ENCODE assay signal across 9 mouse cellular contexts in the genomic region with DNA sequence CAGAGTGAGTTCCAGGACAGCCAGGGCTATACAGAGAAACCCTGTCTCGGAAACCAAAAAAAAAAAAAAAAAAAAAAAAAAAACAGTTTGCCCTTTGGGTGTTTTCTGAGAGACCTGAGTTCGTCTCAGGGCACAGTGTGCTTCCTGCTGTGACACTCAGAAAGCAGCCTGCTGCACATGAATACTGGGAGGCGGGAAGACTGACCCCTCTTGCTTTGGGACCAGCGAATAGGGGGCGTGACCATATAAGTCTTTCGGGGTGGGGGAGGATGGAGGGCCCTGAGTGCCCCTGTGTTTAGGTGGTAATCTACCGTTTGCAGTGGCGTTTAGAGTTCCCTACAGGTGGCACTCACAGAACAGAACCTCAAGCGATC. TPM values are rescaled to one million over a fixed set of nuclear protein-coding genes. Genes with fewer than 3 reads are reported as not detected.
A peak's percentile ranks its signal among the peaks of the same experiment; 100 is the strongest.
DNase-seq lines count a peak whose midpoint lies in the region; ATAC-seq and TF ChIP-seq lines count a peak whose summit lies in the region.
"Had no signal": no experiment of that assay in that cellular context is flagged by ENCODE, and none has a peak within 500 bp of the region (broad histone marks: within the 10 kb centered on the region; RNA-seq: fewer than 3 reads in every experiment).

No protein-coding gene starts in this region.

- H3K27ac ChIP-seq in layer of hippocampus, adult 2 months, result no peak overlapping the region
- peak overlapping the region; percentile 23; the same call in 1 of the 2 replicates for H3K27ac ChIP-seq in hindbrain, postnatal 0 days

- no peaks in the 10 kb centered on the region for H3K36me3 ChIP-seq in hindbrain, postnatal 0 days (ENCODE audit: insufficient read depth, low read length)
- H3K36me3 ChIP-seq in myocyte (ENCODE audit: control insufficient read depth, insufficient read depth), result no peaks in the 10 kb centered on the region

- DNase-seq in layer of hippocampus, adult 2 months (ENCODE audit: low spot score in 2 of 2), result no peak
- DNase-seq in layer of hippocampus, postnatal 10 days (ENCODE audit: low spot score in 2 of 2), result no peak
- DNase-seq in hindbrain, postnatal 0 days (ENCODE audit: low spot score), result no peak
- no peak for DNase-seq in left cerebral cortex, postnatal 10 days (ENCODE audit: extremely low spot score in 1 of 2, low spot score in 2 of 2)
- DNase-seq in frontal cortex, postnatal 10 days (ENCODE audit: low spot score in 2 of 2), result no peak
- DNase-seq in adrenal gland, adult 8-10 months, result no peak
- DNase-seq: gastrocnemius, postnatal 36 days had no signal

- no peak for TF ChIP-seq CTCF in layer of hippocampus, adult 2 months (conservative IDR thresholded peaks at IDR 0.05)
- peak; percentile 15; the same call in 1 of the 2 replicates for TF ChIP-seq CTCF in hindbrain, postnatal 0 days (IDR thresholded peaks at IDR 0.05; ENCODE audit: low read depth)

- TF ChIP-seq POLR2A in myocyte (IDR thresholded peaks at IDR 0.05; ENCODE audit: insufficient read length, low read depth), result no peak

- intact Hi-C loops in left cerebral cortex, postnatal 10 days (cut with DNase I), result no loop called here

- 0 out of 2 replicates have a peak, but pooled peaks have one; percentile 3 for ATAC-seq in common myeloid progenitor, adult 5-6 weeks (replicated peaks; ENCODE audit: low read depth, poor library complexity, severe bottlenecking)
- ATAC-seq in hindbrain, postnatal 0 days, result peak; percentile 5; the same call in 1 of the 2 replicates

- H3K79me2 ChIP-seq in myocyte (ENCODE audit: control insufficient read depth, insufficient read depth), result no peaks in the 10 kb centered on the region

- peak overlapping the region; percentile 63; the same call in 1 of the 2 replicates for H3K9ac ChIP-seq in hindbrain, postnatal 0 days (replicated peaks; ENCODE audit: low read length)

- peak overlapping the region; percentile 83 for H3K4me2 ChIP-seq in hindbrain, postnatal 0 days (ENCODE audit: low read depth, low read length)
- H3K4me2 ChIP-seq in myocyte (ENCODE audit: low read depth), result peak overlapping the region; percentile 57

- H3K9me3 ChIP-seq in hindbrain, postnatal 0 days (ENCODE audit: low read length), result no peaks in the 10 kb centered on the region

- H3K4me3 ChIP-seq in layer of hippocampus, adult 2 months, result peak overlapping the region; percentile 63; the same call in 1 of the 2 replicates
- H3K4me3 ChIP-seq in hindbrain, postnatal 0 days (ENCODE audit: low read length), result peak overlapping the region; percentile 61
- H3K4me3 ChIP-seq in myocyte, result peak overlapping the region; percentile 9

- no peaks in the 10 kb centered on the region for H3K27me3 ChIP-seq in hindbrain, postnatal 0 days (ENCODE audit: insufficient read depth, low read length)
- peaks cover 35% of the 10 kb centered on the region for H3K27me3 ChIP-seq in myocyte (ENCODE audit: control insufficient read depth, insufficient read depth, insufficient read length)

- H3ac ChIP-seq in myocyte (ENCODE audit: control insufficient read depth, insufficient read length), result no peak overlapping the region

- peaks cover 8% of the 10 kb centered on the region for H3K4me1 ChIP-seq in hindbrain, postnatal 0 days (ENCODE audit: insufficient read depth, low read length)

- WGBS in hindbrain, postnatal 0 days, result 8% methylated on average over 9 of the region's 9 CpGs

TF ChIP-seq in myocyte, 11 proteins besides CTCF, POLR2A, EP300 and RAD21:
- TF ChIP-seq MYOD1 (IDR thresholded peaks at IDR 0.05; ENCODE audit: control insufficient read depth in 1 of 3, insufficient read length in 2 of 3, low read depth in 2 of 3), result no peak
- TF ChIP-seq REST (IDR thresholded peaks at IDR 0.05; ENCODE audit: insufficient read depth, insufficient read length), result no peak
- TF ChIP-seq USF1 (IDR thresholded peaks at IDR 0.05; ENCODE audit: low read depth), result no peak
- no peak for TF ChIP-seq MYOG (IDR thresholded peaks at IDR 0.05; ENCODE audit: control insufficient read depth in 1 of 3, insufficient read depth in 1 of 3, insufficient read length in 2 of 3, low read depth in 2 of 3)
- no peak for TF ChIP-seq E2F4 (IDR thresholded peaks at IDR 0.05; ENCODE audit: insufficient read depth)
- no peak for TF ChIP-seq SRF (IDR thresholded peaks at IDR 0.05; ENCODE audit: control insufficient read depth, insufficient read length, low read depth)
- TF ChIP-seq POLR2AphosphoS2 (IDR thresholded peaks at IDR 0.05; ENCODE audit: insufficient read length, low read depth), result no peak
- no peak for TF ChIP-seq TCF12 (IDR thresholded peaks at IDR 0.05; ENCODE audit: insufficient read depth, poor library complexity, severe bottlenecking)
- TF ChIP-seq TCF3 (IDR thresholded peaks at IDR 0.05; ENCODE audit: insufficient read length, low read depth), result no peak
- TF ChIP-seq MAX (IDR thresholded peaks at IDR 0.05; ENCODE audit: low read depth), result no peak
- TF ChIP-seq CEBPB (IDR thresholded peaks at IDR 0.05; ENCODE audit: insufficient read depth, poor library complexity, severe bottlenecking), result no peak

RNA-seq across cellular contexts. Expression of gene Mcf2l, which starts 0.6 kb away (rescaled TPM):
- 100 to 1,000 TPM; 225 to 238 TPM for total RNA-seq in layer of hippocampus, adult 2 months (2021)
- total RNA-seq in layer of hippocampus, postnatal 10 days (2021), result 100 to 1,000 TPM; 269 to 278 TPM
- total RNA-seq in common myeloid progenitor, adult 5-6 weeks (2017), result 4.3 and 7.9 TPM in 2 replicates
- total RNA-seq in hindbrain, postnatal 0 days (2014; rRNA removed), result 298 and 316 TPM in 2 replicates
- polyA plus RNA-seq in hindbrain, postnatal 0 days (2015; fragmentation: Nextera tagmentation; extraction: Ambion mirVana), result 94.1 and 94.2 TPM in 2 replicates
- polyA plus RNA-seq in myocyte (2012; fragmentation: generic; extraction: Trizol), result 1.2 TPM
- 100 to 1,000 TPM; 280 to 298 TPM for total RNA-seq in left cerebral cortex, postnatal 10 days (2021)
- 10 to 100 TPM; 21.8 to 48.2 (median 31.7) TPM for total RNA-seq in adrenal gland, adult 8-10 months (2022)

Comparison
In these comparisons a context has a peak if more than half of its experiments do, and no peak if none do; other contexts are left out.
1. H3K4me3 ChIP-seq: peak in every context shown above with its lines; median percentile 63 in layer of hippocampus, adult 2 months; 61 in hindbrain, postnatal 0 days; 9 in myocyte.